ENCODE assay signal across 8 mouse cellular contexts in the genomic region with DNA sequence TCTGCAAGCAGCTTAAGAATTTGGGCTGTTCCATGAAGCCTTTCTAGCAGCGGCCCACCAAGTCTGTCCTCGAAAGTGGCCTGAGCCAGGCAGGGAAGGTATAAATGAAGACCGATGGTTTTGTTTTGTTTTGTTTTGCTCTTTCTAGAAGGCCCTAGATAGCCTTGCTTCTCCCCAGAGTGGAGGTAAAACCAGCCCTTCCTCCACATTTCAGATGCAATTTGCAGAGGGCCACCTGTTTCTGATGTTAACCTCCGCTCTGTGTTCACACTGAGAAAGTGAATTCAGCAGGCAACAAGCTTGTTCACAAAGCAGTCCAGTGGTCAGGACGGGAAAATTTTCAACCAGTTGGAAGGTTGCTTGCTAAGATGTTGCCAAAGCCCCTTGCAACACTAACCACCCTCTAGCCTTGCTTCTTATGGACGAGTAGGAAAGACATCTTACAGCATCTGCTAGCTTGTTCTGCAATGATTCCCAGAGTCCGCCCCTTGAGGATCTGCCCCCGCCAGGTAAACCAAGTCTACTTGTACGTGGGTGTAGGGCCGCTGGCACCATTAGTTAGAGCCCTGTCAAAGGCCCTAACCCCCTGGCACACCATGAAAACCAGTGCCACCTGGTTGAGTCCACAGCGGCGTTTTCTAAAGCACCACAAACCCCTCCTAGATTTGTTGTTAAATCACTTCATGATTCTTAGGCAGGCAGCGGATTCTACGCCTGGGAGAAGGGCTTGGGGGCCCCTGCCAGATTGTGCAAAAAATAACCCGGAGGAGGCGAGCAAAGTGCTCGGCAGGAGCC. TPM values are rescaled to one million over a fixed set of nuclear protein-coding genes. Genes with fewer than 3 reads are reported as not detected.
DNase-seq lines count a peak whose midpoint lies in the region; ATAC-seq lines count a peak whose summit lies in the region.

No protein-coding gene starts in this region.

- H3K9me3 ChIP-seq in forebrain, embryonic 10.5 days, result no peaks in the 10 kb centered on the region
- no peaks in the 10 kb centered on the region for H3K9me3 ChIP-seq in intestine, embryonic 14.5 days (ENCODE audit: control insufficient read depth, low read length)
- no peaks in the 10 kb centered on the region for H3K9me3 ChIP-seq in lung, embryonic 16.5 days (ENCODE audit: control insufficient read depth, low read length)

- ATAC-seq in intestine, embryonic 14.5 days (replicated peaks; ENCODE audit: low FRiP score, low TSS enrichment, low read depth), result peak; percentile 1; the same call in 1 of the 2 replicates
- peak; percentile 12 for ATAC-seq in lung, embryonic 16.5 days (ENCODE audit: low read depth)

- WGBS in forebrain, embryonic 10.5 days, result 2% methylated on average over 17 of the region's 17 CpGs
- WGBS in intestine, embryonic 14.5 days, result 11% methylated on average over 17 of the region's 17 CpGs
- WGBS in lung, embryonic 16.5 days, result 9% methylated on average over 17 of the region's 17 CpGs

- no peaks in the 10 kb centered on the region for H3K36me3 ChIP-seq in forebrain, embryonic 10.5 days (replicated peaks)
- H3K36me3 ChIP-seq in intestine, embryonic 14.5 days (ENCODE audit: control insufficient read depth, insufficient read depth, low read length), result no peaks in the 10 kb centered on the region
- H3K36me3 ChIP-seq in lung, embryonic 16.5 days (ENCODE audit: control insufficient read depth, insufficient read depth, low read length), result no peaks in the 10 kb centered on the region

- peak overlapping the region; percentile 82 for H3K9ac ChIP-seq in intestine, embryonic 14.5 days (ENCODE audit: low read length)
- peak overlapping the region; percentile 82 for H3K9ac ChIP-seq in lung, embryonic 16.5 days (ENCODE audit: low read length)

- peaks cover 37% of the 10 kb centered on the region for H3K4me1 ChIP-seq in forebrain, embryonic 10.5 days
- 0 out of 2 replicates have a peak, but pooled peaks cover 3% of the 10 kb centered on the region for H3K4me1 ChIP-seq in intestine, embryonic 14.5 days (replicated peaks; ENCODE audit: control insufficient read depth, insufficient read depth, low read length)
- no peaks in the 10 kb centered on the region for H3K4me1 ChIP-seq in lung, embryonic 16.5 days (replicated peaks; ENCODE audit: control insufficient read depth, insufficient read depth, low read length)

- DNase-seq in adrenal gland, postnatal 14 days, result peak; percentile 34
- no peak for DNase-seq in adrenal gland, adult 2 months
- peak; percentile 34 for DNase-seq in NIH3T3 (ENCODE audit: low read depth)
- peak; percentile 55 for DNase-seq in forebrain, embryonic 10.5 days (ENCODE audit: extremely low spot score, low spot score)
- DNase-seq in intestine, embryonic 14.5 days (ENCODE audit: low spot score), result peak; percentile 81
- DNase-seq in right cerebral cortex, postnatal 4 days, result peak; percentile 10
- DNase-seq in spleen, postnatal 36 days (ENCODE audit: low spot score in 2 of 2), result no peak

- H3K27ac ChIP-seq in forebrain, embryonic 10.5 days, result peak overlapping the region; percentile 89
- peak overlapping the region; percentile 88 for H3K27ac ChIP-seq in intestine, embryonic 14.5 days (ENCODE audit: low read depth)
- peak overlapping the region; percentile 73; the same call in 1 of the 2 replicates for H3K27ac ChIP-seq in lung, embryonic 16.5 days (ENCODE audit: low read length)

- H3K4me3 ChIP-seq in forebrain, embryonic 10.5 days, result peak overlapping the region; percentile 67
- H3K4me3 ChIP-seq in intestine, embryonic 14.5 days (ENCODE audit: low read depth, low read length), result peak overlapping the region; percentile 70
- peak overlapping the region; percentile 75 for H3K4me3 ChIP-seq in lung, embryonic 16.5 days (ENCODE audit: low read length)

- peak overlapping the region; percentile 74 for H3K4me2 ChIP-seq in intestine, embryonic 14.5 days (ENCODE audit: low read length)
- peak overlapping the region; percentile 92 for H3K4me2 ChIP-seq in lung, embryonic 16.5 days (ENCODE audit: low read depth, low read length)

- H3K27me3 ChIP-seq in forebrain, embryonic 10.5 days (ENCODE audit: poor library complexity, severe bottlenecking), result peaks cover 93% of the 10 kb centered on the region
- peaks cover 9% of the 10 kb centered on the region; the same call in 1 of the 2 replicates for H3K27me3 ChIP-seq in intestine, embryonic 14.5 days (replicated peaks; ENCODE audit: control insufficient read depth, insufficient read depth, low read length)
- peaks cover 7% of the 10 kb centered on the region for H3K27me3 ChIP-seq in lung, embryonic 16.5 days (ENCODE audit: control insufficient read depth, insufficient read depth, low read depth, low read length)

RNA-seq across cellular contexts. Expression of gene Cacna2d1, which starts 0.7 kb away (rescaled TPM):
- total RNA-seq in adrenal gland, postnatal 14 days (2021), result 72.8 and 73.3 TPM in 2 replicates
- 100 to 1,000 TPM; 105 to 137 TPM for total RNA-seq in adrenal gland, adult 2 months (2021)
- 10.3 and 13.7 TPM in 2 replicates for polyA plus RNA-seq in adrenal gland, adult 2 months (2012; rRNA removed)
- 3.9 and 6.4 TPM in 2 replicates for polyA plus RNA-seq in forebrain, embryonic 10.5 days (2016; fragmentation: Nextera tagmentation; extraction: Ambion mirVana)
- polyA plus RNA-seq in intestine, embryonic 14.5 days (2014; fragmentation: Nextera tagmentation; extraction: Ambion mirVana), result 21.7 and 23.7 TPM in 2 replicates
- 9.6 and 10.6 TPM in 2 replicates for polyA plus RNA-seq in lung, embryonic 16.5 days (2015; fragmentation: Nextera tagmentation; extraction: Ambion mirVana)

Comparison
In these comparisons a context has a peak if more than half of its experiments do, and no peak if none do; other contexts are left out.
1. DNase-seq: peak in adrenal gland, postnatal 14 days (single experiment), NIH3T3 (single experiment), forebrain, embryonic 10.5 days (single experiment), intestine, embryonic 14.5 days (single experiment) and right cerebral cortex, postnatal 4 days (single experiment); none in adrenal gland, adult 2 months (single experiment) and spleen, postnatal 36 days (0 of 2).
2. Peak in every context shown above with its lines, with median percentiles within 50 percentile points of each other: H3K27ac ChIP-seq and H3K4me3 ChIP-seq.